ENCODE assay signal across 12 mouse cellular contexts in genomic region chr15:12284794-12285534, GRCm38 (mm10). TPM values are rescaled to one million over a fixed set of nuclear protein-coding genes. Genes with fewer than 3 reads are reported as not detected.
DNase-seq lines count a peak whose midpoint lies in the region; ATAC-seq and TF ChIP-seq lines count a peak whose summit lies in the region.
"Had no signal": no experiment of that assay in that cellular context is flagged by ENCODE, and none has a peak within 500 bp of the region (broad histone marks: within the 10 kb centered on the region; RNA-seq: fewer than 3 reads in every experiment).

No protein-coding gene starts in this region.

- H3K79me2 ChIP-seq in heart, adult 2 months (replicated peaks; ENCODE audit: control insufficient read depth, insufficient read depth, low read length): no peaks in the 10 kb centered on the region

- DNase-seq in heart, postnatal 10 days: peak; percentile 16 to 25
- DNase-seq in heart, adult 2 months: no peak
- DNase-seq in CD4-positive, CD25-positive, alpha-beta regulatory T cell, adult 2 months (ENCODE audit: low read depth, low spot score): peak; percentile 46
- peak; percentile 83 for DNase-seq in fat pad, adult 2 months (ENCODE audit: extremely low read depth, low read depth, low spot score)
- peak; percentile 50 for DNase-seq in lung, postnatal 14 days
- no peak for DNase-seq in kidney, adult 9 months
- no peak for DNase-seq in ovary, postnatal 10 days (ENCODE audit: low spot score)
- no peak for DNase-seq in liver, postnatal 0 days
- DNase-seq: gastrocnemius, postnatal 14 days had no signal

- H3K27me3 ChIP-seq in heart, adult 2 months (ENCODE audit: control insufficient read depth, insufficient read depth, low read length): no peaks in the 10 kb centered on the region
- H3K27me3 ChIP-seq in liver, postnatal 0 days (ENCODE audit: insufficient read depth, low read length): no peaks in the 10 kb centered on the region
- H3K27me3 ChIP-seq: liver, embryonic 12.5 days; neural tube, embryonic 12.5 days had no signal

- no peak for TF ChIP-seq CTCF in heart, adult 2 months (IDR thresholded peaks at IDR 0.05)
- no peak for TF ChIP-seq CTCF in liver, postnatal 0 days (IDR thresholded peaks at IDR 0.05; ENCODE audit: low read depth)

- H3K9me3 ChIP-seq in liver, postnatal 0 days (ENCODE audit: low read length): no peaks in the 10 kb centered on the region
- H3K9me3 ChIP-seq: liver, embryonic 12.5 days; neural tube, embryonic 12.5 days had no signal

- no peaks in the 10 kb centered on the region for H3K36me3 ChIP-seq in heart, adult 2 months (ENCODE audit: control insufficient read depth, insufficient read depth, low read length)
- no peaks in the 10 kb centered on the region for H3K36me3 ChIP-seq in liver, postnatal 0 days (replicated peaks; ENCODE audit: insufficient read depth, low read length)
- H3K36me3 ChIP-seq: liver, embryonic 12.5 days; neural tube, embryonic 12.5 days had no signal

- H3K4me1 ChIP-seq in heart, adult 2 months (ENCODE audit: control insufficient read depth, insufficient read depth, low read length): no peaks in the 10 kb centered on the region
- no peaks in the 10 kb centered on the region for H3K4me1 ChIP-seq in liver, postnatal 0 days (ENCODE audit: insufficient read depth)
- H3K4me1 ChIP-seq: neural tube, embryonic 12.5 days had no signal

- no peak for ATAC-seq in liver, postnatal 0 days
- ATAC-seq: liver, embryonic 12.5 days had no signal

- no peak overlapping the region for H3K9ac ChIP-seq in heart, adult 2 months (ENCODE audit: low read depth, low read length)
- no peak overlapping the region for H3K9ac ChIP-seq in liver, postnatal 0 days (replicated peaks)
- H3K9ac ChIP-seq: liver, embryonic 12.5 days; neural tube, embryonic 12.5 days had no signal

- no peak overlapping the region; the same call in 1 of the 2 replicates for H3K27ac ChIP-seq in heart, adult 2 months
- no peak overlapping the region for H3K27ac ChIP-seq in liver, postnatal 0 days (ENCODE audit: low read depth)
- H3K27ac ChIP-seq: kidney, postnatal 0 days; liver, embryonic 12.5 days; neural tube, embryonic 12.5 days had no signal

- H3K4me3 ChIP-seq in heart, adult 2 months: no peak overlapping the region
- H3K4me3 ChIP-seq in liver, postnatal 0 days (ENCODE audit: low read depth, low read length): no peak overlapping the region
- H3K4me3 ChIP-seq: liver, embryonic 12.5 days; neural tube, embryonic 12.5 days had no signal

- H3K4me2 ChIP-seq in liver, postnatal 0 days (ENCODE audit: low read depth, low read length): no peak overlapping the region
- H3K4me2 ChIP-seq: liver, embryonic 12.5 days; neural tube, embryonic 12.5 days had no signal

- no peak for TF ChIP-seq POLR2A in heart, adult 2 months (IDR thresholded peaks at IDR 0.05; ENCODE audit: insufficient read depth, low read depth, low read length)

- intact Hi-C loops in heart, postnatal 10 days (cut with DNase I): no loop called here
- intact Hi-C loops in heart, adult 2 months (cut with DNase I): no loop called here

- no peak for TF ChIP-seq EP300 in heart, adult 2 months (IDR thresholded peaks at IDR 0.05; ENCODE audit: insufficient read depth, low read depth, low read length)
- no peak for TF ChIP-seq EP300 in liver, postnatal 0 days (IDR thresholded peaks at IDR 0.05; ENCODE audit: low read depth)

- WGBS in heart, adult 2 months: 53% methylated on average over 6 of the region's 6 CpGs
- 67% methylated on average over 6 of the region's 6 CpGs for WGBS in liver, postnatal 0 days (ENCODE audit: insufficient replicate concordance)

RNA-seq across cellular contexts. Expression of gene Golph3, which starts 36.3 kb away (rescaled TPM):
- total RNA-seq in heart, postnatal 10 days (2021): 10 to 100 TPM; 87.3 to 98.4 TPM
- 10 to 100 TPM; 84.4 to 88.3 TPM for total RNA-seq in heart, adult 2 months (2021)
- 48.5 and 89.4 TPM in 2 replicates for polyA plus RNA-seq in heart, adult 2 months (2012; rRNA removed)
- polyA plus RNA-seq in liver, postnatal 0 days (2015; fragmentation: Nextera tagmentation; extraction: Ambion mirVana): 35.8 and 37.2 TPM in 2 replicates

RNA-seq across cellular contexts. Expression of gene 1810049J17Rik, which starts 36.7 kb away (rescaled TPM):
- total RNA-seq in heart, postnatal 10 days (2021): under 1 TPM in 1 of 2 experiments, not detected in 1; 0.65 TPM
- total RNA-seq in heart, adult 2 months (2021): not detected
- polyA plus RNA-seq in heart, adult 2 months (2012; rRNA removed): not detected in 2 replicates
- 0.79 and 1.1 TPM in 2 replicates for polyA plus RNA-seq in liver, postnatal 0 days (2015; fragmentation: Nextera tagmentation; extraction: Ambion mirVana)
- total RNA-seq: gastrocnemius, postnatal 14 days had no signal

Comparison
In these comparisons a context has a peak if more than half of its experiments do, and no peak if none do; other contexts are left out.
1. DNase-seq: peak in heart, postnatal 10 days (2 of 2), CD4-positive, CD25-positive, alpha-beta regulatory T cell, adult 2 months (single experiment), fat pad, adult 2 months (single experiment) and lung, postnatal 14 days (single experiment); none in heart, adult 2 months (0 of 2), kidney, adult 9 months (single experiment), ovary, postnatal 10 days (single experiment) and liver, postnatal 0 days (single experiment).